Mouse (Mus musculus) CD4-positive, CD25-positive, alpha-beta regulatory T cell, adult 2 months (primary cell): ENCODE measurements around the gene Dnajc1.

ENCODE experiments used
- DNase-seq: peaks from one replicate; pipeline ENCODE4 v3.0.0-alpha.2; 2012; ENCODE audit warnings: low read depth, low spot score

The Dnajc1 gene

DNA sequence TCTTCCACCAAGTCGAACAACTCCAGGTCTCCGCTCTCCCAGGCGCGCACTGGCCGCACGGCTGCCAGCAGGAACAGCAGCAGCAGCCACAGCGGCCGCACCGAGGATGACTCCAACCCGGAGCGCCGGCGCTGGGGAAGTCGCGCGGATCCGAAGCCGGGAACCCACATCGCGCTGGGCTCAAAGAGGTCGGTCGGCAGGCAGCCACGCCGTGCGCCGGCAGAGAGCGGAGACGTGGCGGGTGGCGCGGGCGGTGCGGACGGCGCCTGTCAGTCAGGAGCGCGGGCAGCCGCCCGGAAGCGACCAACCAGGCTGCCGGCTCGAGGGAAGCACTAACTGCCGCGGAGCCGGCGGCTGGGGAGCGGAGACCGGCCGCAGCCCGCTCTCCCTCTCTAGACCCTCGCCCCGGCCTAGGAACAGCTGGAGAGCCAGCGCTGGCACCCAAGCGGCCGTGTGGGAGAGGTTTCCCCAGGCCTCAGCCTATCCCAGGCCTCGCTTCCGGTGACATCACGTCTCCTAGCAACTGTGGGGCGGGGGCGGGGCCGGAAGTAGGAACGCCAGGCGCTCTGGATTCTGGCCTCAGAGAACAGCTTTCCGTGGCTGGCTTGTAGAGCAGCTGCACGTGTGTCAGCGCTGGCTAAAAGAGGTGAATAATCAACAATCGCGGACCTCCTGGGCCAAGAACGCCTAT is at the start of gene Dnajc1:
Dnajc1 (minus strand) TSS at position 500 of the 691 bp plus-strand sequence.
- DNase-seq, result peak; percentile 96

DNA sequence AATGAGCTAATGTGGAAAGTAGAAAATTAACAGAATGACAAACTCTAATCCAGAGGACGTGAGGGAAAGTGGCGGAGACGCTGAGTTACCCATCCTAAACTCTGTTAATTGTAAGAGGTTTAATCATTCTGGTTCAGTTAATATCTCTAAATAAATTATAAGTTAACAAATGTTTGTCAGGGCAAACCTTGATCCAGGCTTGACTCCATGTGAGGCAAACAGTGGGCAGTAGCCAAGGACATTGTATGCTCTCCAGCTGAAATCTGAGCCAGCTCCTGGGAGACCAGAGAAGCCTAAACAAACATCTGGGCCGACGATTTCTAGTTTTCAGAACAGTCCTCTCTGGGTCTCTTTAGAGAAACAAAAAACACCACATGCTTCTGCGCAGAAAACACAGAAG is 49.2 kb upstream of the Dnajc1 start:
- DNase-seq, result no peak

DNA sequence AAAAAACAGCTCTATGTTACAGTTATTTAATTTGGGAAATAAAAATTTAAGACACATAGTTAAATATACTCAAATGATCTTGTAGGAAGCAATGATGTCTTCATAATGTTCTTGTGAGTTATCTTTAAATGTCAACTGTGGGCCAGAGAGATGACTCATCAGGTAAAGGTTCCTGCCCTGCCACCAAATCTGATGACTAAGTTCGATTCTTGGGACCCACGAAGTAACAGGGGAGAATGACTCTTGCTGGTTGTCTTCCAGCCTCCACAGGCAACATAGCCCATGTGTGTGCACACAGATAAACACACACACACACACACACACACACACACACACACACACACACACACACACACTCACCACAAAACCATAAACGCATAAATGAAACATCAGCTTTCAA is 22.6 kb upstream of the Dnajc1 start:
- DNase-seq, result peak; percentile 20

DNA sequence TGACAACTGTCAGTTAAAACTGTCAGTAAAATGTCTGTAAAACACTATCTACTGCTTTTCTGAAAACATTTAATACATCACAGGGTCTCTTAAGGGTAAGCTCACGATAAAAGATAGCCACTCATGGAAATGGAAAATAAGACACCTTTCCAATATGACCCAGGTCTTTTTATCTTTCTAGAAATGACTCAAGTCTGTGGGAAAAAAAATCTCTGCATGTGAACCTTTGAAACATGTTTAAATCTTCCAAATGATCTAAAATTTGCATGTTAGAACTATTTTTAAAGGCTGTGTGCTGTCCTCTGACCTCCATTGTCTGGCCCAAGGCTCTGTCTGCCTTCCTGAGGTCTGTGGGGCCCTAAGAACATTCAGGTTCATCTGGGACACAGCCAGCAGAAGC is 11.0 kb upstream of the Dnajc1 start:
- no peak for DNase-seq

GRCm38 (mm10) chr2:18401771-18402170 is 9.1 kb upstream of the Dnajc1 start:
- no peak for DNase-seq

- DNase-seq, result peak; percentile 16
These were observed 441 bp upstream of the Dnajc1 start for GRCm38 (mm10) chr2:18393022-18393519.

- no peak for DNase-seq
These were observed 769 bp downstream of the Dnajc1 start for GRCm38 (mm10) chr2:18391861-18392260.

GRCm38 (mm10) chr2:18389631-18390030 is 3.0 kb downstream of the Dnajc1 start:
- DNase-seq, result no peak

- peak; percentile 33 for DNase-seq
These were observed 11.0 kb downstream of the Dnajc1 start for GRCm38 (mm10) chr2:18381662-18382061.

GRCm38 (mm10) chr2:18372400-18373182 is 20.0 kb downstream of the Dnajc1 start:
- no peak for DNase-seq

DNA sequence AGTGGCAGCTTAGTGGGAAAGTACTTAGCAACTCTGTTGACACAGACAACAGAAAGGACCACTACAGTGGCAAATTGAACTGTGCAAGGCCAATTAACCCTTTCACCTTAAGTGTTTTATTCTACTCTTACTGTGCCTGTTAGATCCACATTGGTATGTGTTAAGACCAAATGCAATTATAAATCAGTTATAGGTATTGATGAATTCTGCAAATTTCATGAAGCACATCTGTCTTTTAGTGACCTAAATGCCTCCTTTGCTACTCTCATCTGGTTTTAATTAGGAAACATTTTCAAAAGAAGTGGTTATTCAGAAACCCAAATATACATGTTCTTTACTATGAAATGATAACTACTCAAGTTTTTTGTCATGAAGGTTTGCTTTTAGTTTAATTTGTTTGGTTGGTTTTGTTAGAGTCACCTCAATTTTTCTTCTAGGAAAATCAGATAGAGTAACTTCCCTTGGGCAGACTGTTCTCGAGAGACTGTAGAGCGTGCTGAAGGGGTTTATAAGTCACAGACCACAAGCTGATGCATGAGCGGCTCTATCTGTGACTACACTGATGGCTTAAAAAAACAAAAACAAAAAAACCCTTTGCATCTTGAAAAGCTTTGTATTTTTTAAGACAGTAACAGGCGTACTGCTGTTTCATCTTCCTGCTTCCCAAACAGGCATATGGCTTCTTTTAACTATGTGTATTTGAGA is 21.7 kb downstream of the Dnajc1 start:
- DNase-seq, result no peak

DNA sequence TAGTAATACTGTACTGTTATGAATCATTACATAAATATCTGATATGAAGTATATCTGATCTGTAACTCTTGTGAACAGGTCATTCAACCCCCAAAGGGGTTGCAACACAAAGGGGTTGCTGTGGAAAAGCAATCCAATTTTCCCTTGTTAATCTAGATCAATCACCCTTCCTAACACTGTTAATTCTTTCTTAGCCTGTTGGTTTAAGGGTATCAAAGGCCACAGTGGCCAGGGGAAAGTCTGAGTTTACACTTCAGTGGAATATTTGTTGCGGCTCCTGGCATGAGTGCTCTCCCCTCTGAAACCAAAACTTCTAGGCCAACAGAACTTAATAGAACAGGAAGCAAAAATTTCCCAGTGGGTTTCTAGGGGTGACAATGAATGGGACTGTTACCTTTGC is 28.2 kb downstream of the Dnajc1 start:
- no peak for DNase-seq

DNA sequence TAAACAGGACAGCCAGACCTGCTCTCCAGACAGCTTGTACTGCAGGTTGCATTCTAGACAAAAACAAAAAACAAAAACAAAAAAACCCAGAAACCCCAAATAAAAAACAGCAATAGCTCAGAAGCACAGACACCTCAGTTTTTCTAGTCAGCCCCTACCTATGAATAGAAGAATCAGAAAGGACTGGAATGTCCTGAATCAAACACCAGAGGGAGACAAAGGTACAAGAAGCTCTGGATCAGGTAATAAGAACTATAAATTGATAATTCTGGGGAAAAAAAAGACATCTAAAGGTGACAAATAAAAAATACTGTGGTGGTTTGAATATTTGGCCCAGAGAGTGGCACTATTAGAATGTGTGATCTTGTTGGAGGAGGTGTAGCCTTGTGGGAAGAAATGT is 37.3 kb downstream of the Dnajc1 start:
- DNase-seq, result peak; percentile 31

DNA sequence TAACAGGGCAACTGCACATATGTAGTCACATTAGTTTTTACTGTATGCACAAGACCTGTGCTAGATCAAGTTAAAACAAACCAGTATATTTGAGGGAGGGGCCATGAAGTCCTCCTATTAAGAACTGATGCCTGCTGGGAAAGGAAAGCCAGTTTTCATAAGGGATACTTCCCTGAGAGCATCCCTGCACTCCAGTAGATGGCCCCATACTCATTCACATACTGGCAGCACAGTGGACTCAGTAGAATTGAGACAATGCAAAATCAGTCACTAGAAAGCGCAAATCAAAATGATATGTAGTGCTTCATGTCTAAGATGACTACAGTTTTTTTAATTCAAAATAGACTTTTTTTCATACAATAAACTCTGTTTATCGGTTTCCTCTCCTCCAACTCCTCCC is 40.0 kb downstream of the Dnajc1 start:
- DNase-seq, result no peak

DNA sequence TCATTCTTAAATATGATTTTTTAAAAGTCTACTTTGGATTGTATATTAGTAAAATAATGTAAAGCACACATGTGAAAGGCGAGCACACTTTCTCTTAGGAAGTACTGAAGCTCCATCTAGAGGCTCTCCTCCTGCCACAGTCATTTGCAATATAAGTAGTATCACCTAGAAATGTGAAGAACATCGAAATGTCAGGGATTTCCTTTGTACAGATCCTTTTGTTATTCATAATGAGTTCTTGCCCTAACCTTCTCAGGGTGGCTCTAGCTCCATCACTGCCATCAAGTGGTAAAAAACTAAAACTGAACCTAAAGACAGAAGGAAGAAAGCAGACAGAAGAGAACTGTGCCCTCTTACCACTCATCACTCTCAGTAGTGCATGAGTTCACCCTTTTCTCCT is 49.2 kb downstream of the Dnajc1 start:
- peak; percentile 61 for DNase-seq

- no peak for DNase-seq
These were observed 74.0 kb downstream of the Dnajc1 start for GRCm38 (mm10) chr2:18318671-18319070.

- DNase-seq, result no peak
These were observed 74.9 kb downstream of the Dnajc1 start for GRCm38 (mm10) chr2:18317503-18318281.

- DNase-seq, result no peak
These were observed 75.7 kb downstream of the Dnajc1 start for GRCm38 (mm10) chr2:18316909-18317308.

GRCm38 (mm10) chr2:18310261-18311104 is 82.1 kb downstream of the Dnajc1 start:
- DNase-seq, result no peak

GRCm38 (mm10) chr2:18307440-18308305 is 85.0 kb downstream of the Dnajc1 start:
- peak; percentile 84 for DNase-seq
